ENCODE assay signal across 7 mouse cellular contexts in the genomic region with DNA sequence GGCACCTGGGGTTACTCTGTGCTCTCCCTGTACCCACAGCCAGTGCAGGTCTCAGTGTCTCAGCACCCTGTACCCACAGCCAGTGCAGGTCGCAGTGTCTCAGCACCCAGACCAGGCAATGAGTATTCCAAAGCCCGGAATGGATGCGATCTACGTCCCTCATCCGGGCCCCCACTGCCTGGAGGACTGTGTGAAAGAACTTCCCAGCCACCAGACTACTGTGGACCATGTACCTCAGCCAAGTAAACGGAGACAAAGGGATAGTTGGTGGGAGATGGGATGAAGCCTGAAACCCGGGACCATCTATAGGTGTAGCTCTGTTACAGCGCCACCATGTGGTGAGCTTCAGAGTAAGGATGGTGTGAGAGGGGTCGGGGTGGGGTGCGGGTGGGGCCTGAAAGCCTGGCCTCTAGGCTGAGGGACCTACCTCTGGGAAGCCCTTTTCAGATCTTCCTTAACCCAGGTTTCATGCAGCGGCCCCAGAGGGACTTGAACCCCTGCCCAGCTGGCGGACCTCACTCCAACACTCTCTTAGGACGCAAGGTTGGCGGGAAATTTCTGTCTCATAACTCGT. TPM values are rescaled to one million over a fixed set of nuclear protein-coding genes. Genes with fewer than 3 reads are reported as not detected.
DNase-seq lines count a peak whose midpoint lies in the region; ATAC-seq and TF ChIP-seq lines count a peak whose summit lies in the region.

No protein-coding gene starts in this region.

- DNase-seq in layer of hippocampus, adult 2 months (ENCODE audit: low spot score in 2 of 2) = no peak
- DNase-seq in layer of hippocampus, adult 11-12 months (ENCODE audit: low spot score) = no peak
- DNase-seq in ZHBTc4 (ENCODE audit: low read depth, low spot score) = peak; percentile 90
- DNase-seq in forebrain, embryonic 14.5 days (ENCODE audit: low spot score) = no peak
- DNase-seq in naive thymus-derived CD4-positive, alpha-beta T cell, adult 2 months (ENCODE audit: low read depth) = peak; percentile 56
- DNase-seq in adrenal gland, postnatal 25 days = no peak

- no peaks in the 10 kb centered on the region for H3K27me3 ChIP-seq in forebrain, embryonic 14.5 days (replicated peaks; ENCODE audit: control insufficient read depth, insufficient read depth, low read length)

- peak; percentile 63 for TF ChIP-seq CTCF in layer of hippocampus, adult 2 months (conservative IDR thresholded peaks at IDR 0.05)

- H3K4me1 ChIP-seq in forebrain, embryonic 14.5 days (ENCODE audit: control insufficient read depth, insufficient read depth, low read length) = no peaks in the 10 kb centered on the region; the same call in 1 of the 2 replicates

- H3K9ac ChIP-seq in forebrain, embryonic 14.5 days (ENCODE audit: low read length) = no peak overlapping the region

- no peak overlapping the region for H3K4me3 ChIP-seq in layer of hippocampus, adult 2 months
- H3K4me3 ChIP-seq in forebrain, embryonic 14.5 days (ENCODE audit: low read depth, low read length) = no peak overlapping the region

- no peaks in the 10 kb centered on the region for H3K9me3 ChIP-seq in forebrain, embryonic 14.5 days (replicated peaks; ENCODE audit: control insufficient read depth, low read length)

- 50% methylated on average over 15 of the region's 15 CpGs for WGBS in forebrain, embryonic 14.5 days

- no peak overlapping the region for H3K4me2 ChIP-seq in forebrain, embryonic 14.5 days (ENCODE audit: low read length)

- H3K27ac ChIP-seq in layer of hippocampus, adult 2 months = no peak overlapping the region
- no peak overlapping the region for H3K27ac ChIP-seq in forebrain, embryonic 14.5 days (ENCODE audit: low read depth, low read length)

- peak; percentile 52 for ATAC-seq in forebrain, embryonic 14.5 days
- no peak for ATAC-seq in erythroblast, adult 5-6 weeks (replicated peaks; ENCODE audit: low FRiP score, poor library complexity, severe bottlenecking)

- no peaks in the 10 kb centered on the region for H3K36me3 ChIP-seq in forebrain, embryonic 14.5 days (ENCODE audit: control insufficient read depth, insufficient read depth, low read length)

RNA-seq across cellular contexts. Expression of a gene that starts 38.0 kb away (rescaled TPM):
- 10 to 100 TPM; 12.0 to 15.7 TPM for total RNA-seq in layer of hippocampus, adult 2 months (2021)
- polyA plus RNA-seq in forebrain, embryonic 14.5 days (2014; fragmentation: Nextera tagmentation; extraction: Ambion mirVana) = 68.9 and 72.4 TPM in 2 replicates
- 197 and 222 TPM in 2 replicates for total RNA-seq in erythroblast, adult 5-6 weeks (2015; ENCODE audit: low replicate concordance)
- total RNA-seq in erythroblast, adult 5-6 weeks (2017; ENCODE audit: low replicate concordance) = 204 and 248 TPM in 2 replicates
- 21.8 and 28.4 TPM in 2 replicates for total RNA-seq in adrenal gland, postnatal 25 days (2021)

Comparison
In these comparisons a context has a peak if more than half of its experiments do, and no peak if none do; other contexts are left out.
1. DNase-seq: peak in ZHBTc4 (single experiment) and naive thymus-derived CD4-positive, alpha-beta T cell, adult 2 months (single experiment); none in layer of hippocampus, adult 2 months (0 of 2), layer of hippocampus, adult 11-12 months (single experiment), forebrain, embryonic 14.5 days (single experiment) and adrenal gland, postnatal 25 days (single experiment).